Mouse (Mus musculus): ENCODE results near the gene Zfp708. TPM values are rescaled to one million over a fixed set of nuclear protein-coding genes. Genes with fewer than 3 reads are reported as not detected.
A peak's percentile ranks its signal among the peaks of the same experiment; 100 is the strongest.

The Zfp708 gene
- polyA plus RNA-seq, 1 experiment: 0.23 TPM

GRCm38 (mm10) chr13:67113287-67113686 is 15.5 kb upstream of the Zfp708 start:
- H3K4me3 ChIP-seq (ENCODE audit: insufficient read depth, poor library complexity, severe bottlenecking): no peak overlapping the region
- H3K79me3 ChIP-seq (ENCODE audit: low read depth): no peaks in the 10 kb centered on the region
- H3K79me2 ChIP-seq (ENCODE audit: control insufficient read depth, insufficient read depth): no peaks in the 10 kb centered on the region
- H3K36me3 ChIP-seq (ENCODE audit: control insufficient read depth, insufficient read depth): no peaks in the 10 kb centered on the region
- no peaks in the 10 kb centered on the region for H3K27me3 ChIP-seq (ENCODE audit: control insufficient read depth, insufficient read depth, insufficient read length)
- TF ChIP-seq MYOG (IDR thresholded peaks at IDR 0.05; ENCODE audit: control insufficient read depth, extremely low read depth, insufficient read length) (no peak), MYOD1 (IDR thresholded peaks at IDR 0.05; ENCODE audit: control insufficient read depth, insufficient read length, low read depth) (peak; percentile 18), FOSL1 (IDR thresholded peaks at IDR 0.05; ENCODE audit: insufficient read depth, low read length, poor library complexity, severe bottlenecking) (peak; percentile 83)
- H3ac ChIP-seq (ENCODE audit: control insufficient read depth, insufficient read length, low read depth): no peak overlapping the region

GRCm38 (mm10) chr13:67112096-67112495 is 14.3 kb upstream of the Zfp708 start:
- Histone ChIP-seq H3K36me3 (ENCODE audit: control insufficient read depth, insufficient read depth) (no peaks in the 10 kb centered on the region), H3K79me2 (ENCODE audit: control insufficient read depth, insufficient read depth) (peaks cover 9% of the 10 kb centered on the region), H3K4me3 (ENCODE audit: insufficient read depth, poor library complexity, severe bottlenecking) (no peak overlapping the region), H3K79me3 (ENCODE audit: low read depth) (peaks cover 1% of the 10 kb centered on the region), H3K27me3 (ENCODE audit: control insufficient read depth, insufficient read depth, insufficient read length) (no peaks in the 10 kb centered on the region), H3ac (ENCODE audit: control insufficient read depth, insufficient read length, low read depth) (peak overlapping the region; percentile 21)
- TF ChIP-seq FOSL1 (IDR thresholded peaks at IDR 0.05; ENCODE audit: insufficient read depth, low read length, poor library complexity, severe bottlenecking) (no peak), CEBPB (IDR thresholded peaks at IDR 0.05; ENCODE audit: low read depth) (no peak), MAX (IDR thresholded peaks at IDR 0.05) (no peak), MYOG (IDR thresholded peaks at IDR 0.05; ENCODE audit: control insufficient read depth, extremely low read depth, insufficient read length) (no peak), MYOD1 (IDR thresholded peaks at IDR 0.05; ENCODE audit: control insufficient read depth, insufficient read length, low read depth) (no peak), USF1 (IDR thresholded peaks at IDR 0.05; ENCODE audit: low read depth) (no peak), CTCF (IDR thresholded peaks at IDR 0.05; ENCODE audit: control insufficient read depth, insufficient read depth, insufficient read length) (no peak)

GRCm38 (mm10) chr13:67108821-67109206 is 11.0 kb upstream of the Zfp708 start:
- no peak for TF ChIP-seq CTCF (IDR thresholded peaks at IDR 0.05; ENCODE audit: control insufficient read depth, insufficient read depth, insufficient read length)
- TF ChIP-seq CEBPB (IDR thresholded peaks at IDR 0.05; ENCODE audit: low read depth): no peak
- no peak for TF ChIP-seq MYOG (IDR thresholded peaks at IDR 0.05; ENCODE audit: control insufficient read depth, extremely low read depth, insufficient read length)
- no peak for TF ChIP-seq FOSL1 (IDR thresholded peaks at IDR 0.05; ENCODE audit: insufficient read depth, low read length, poor library complexity, severe bottlenecking)
- TF ChIP-seq USF1 (IDR thresholded peaks at IDR 0.05; ENCODE audit: low read depth): no peak
- no peak for TF ChIP-seq MAX (IDR thresholded peaks at IDR 0.05)
- TF ChIP-seq MYOD1 (IDR thresholded peaks at IDR 0.05; ENCODE audit: control insufficient read depth, insufficient read length, low read depth): no peak
- H3K79me2 ChIP-seq (ENCODE audit: control insufficient read depth, insufficient read depth): peaks cover 10% of the 10 kb centered on the region
- H3ac ChIP-seq (ENCODE audit: control insufficient read depth, insufficient read length, low read depth): no peak overlapping the region
- H3K4me3 ChIP-seq (ENCODE audit: insufficient read depth, poor library complexity, severe bottlenecking): peak overlapping the region; percentile 15
- H3K79me3 ChIP-seq (ENCODE audit: low read depth): peaks cover 1% of the 10 kb centered on the region
- H3K27me3 ChIP-seq (ENCODE audit: control insufficient read depth, insufficient read depth, insufficient read length): no peaks in the 10 kb centered on the region
- peaks cover 6% of the 10 kb centered on the region for H3K36me3 ChIP-seq (ENCODE audit: control insufficient read depth, insufficient read depth)

DNA sequence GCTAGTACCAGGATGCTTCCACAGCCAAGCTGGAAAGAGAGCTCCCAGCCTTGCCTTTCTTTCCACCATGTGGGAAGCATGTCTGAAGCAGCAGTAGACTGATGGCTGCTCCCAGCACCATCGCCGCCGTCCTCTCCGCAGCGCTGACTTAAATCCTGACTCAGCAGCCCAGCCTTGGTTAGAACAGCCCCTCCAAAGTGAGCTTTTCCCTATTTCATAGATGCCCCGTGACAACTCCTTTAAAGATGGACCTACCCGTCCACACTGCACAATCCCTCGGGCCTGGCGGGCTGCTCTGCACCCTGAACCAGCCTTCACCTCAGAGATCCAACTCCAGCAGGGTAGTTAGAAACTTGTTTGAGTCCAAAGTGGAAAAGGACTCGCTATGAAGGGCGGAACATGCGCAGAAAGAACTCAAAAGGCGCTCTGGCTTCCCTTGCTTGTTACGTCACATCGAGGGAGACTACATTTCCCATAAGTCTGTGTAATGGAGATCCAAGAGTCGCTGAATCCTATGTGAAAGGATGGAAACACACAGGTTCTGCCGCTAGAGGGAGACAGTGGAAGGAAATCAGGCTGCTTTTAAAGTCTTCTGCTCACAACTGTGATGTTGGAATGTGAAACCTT is 10.5 kb upstream of the Zfp708 start, which contains the start of gene Gm28557:
TSS of gene Gm28557 (minus strand) at position 411 of the 627 bp plus-strand sequence.
- Histone ChIP-seq H3ac (ENCODE audit: control insufficient read depth, insufficient read length, low read depth) (peak within 1 kb of the TSS; percentile 82), H3K27me3 (ENCODE audit: control insufficient read depth, insufficient read depth, insufficient read length) (no peaks in the 10 kb centered on the region), H3K4me3 (ENCODE audit: insufficient read depth, poor library complexity, severe bottlenecking) (peak within 1 kb of the TSS; percentile 41), H3K79me2 (ENCODE audit: control insufficient read depth, insufficient read depth) (peaks cover 10% of the 10 kb centered on the region), H3K36me3 (ENCODE audit: control insufficient read depth, insufficient read depth) (peaks cover 6% of the 10 kb centered on the region), H3K79me3 (ENCODE audit: low read depth) (peaks cover 1% of the 10 kb centered on the region)
- TF ChIP-seq CEBPB (IDR thresholded peaks at IDR 0.05; ENCODE audit: low read depth): peak; percentile 21
- TF ChIP-seq FOSL1 (IDR thresholded peaks at IDR 0.05; ENCODE audit: insufficient read depth, low read length, poor library complexity, severe bottlenecking): no peak
- TF ChIP-seq CTCF (IDR thresholded peaks at IDR 0.05; ENCODE audit: control insufficient read depth, insufficient read depth, insufficient read length): peak; percentile 28

- Histone ChIP-seq H3K79me3 (ENCODE audit: low read depth) (peaks cover 1% of the 10 kb centered on the region), H3ac (ENCODE audit: control insufficient read depth, insufficient read length, low read depth) (peak overlapping the region; percentile 82), H3K79me2 (ENCODE audit: control insufficient read depth, insufficient read depth) (peaks cover 10% of the 10 kb centered on the region), H3K27me3 (ENCODE audit: control insufficient read depth, insufficient read depth, insufficient read length) (no peaks in the 10 kb centered on the region), H3K4me3 (ENCODE audit: insufficient read depth, poor library complexity, severe bottlenecking) (peak overlapping the region; percentile 41), H3K36me3 (ENCODE audit: control insufficient read depth, insufficient read depth) (peaks cover 6% of the 10 kb centered on the region)
- no peak for TF ChIP-seq CEBPB (IDR thresholded peaks at IDR 0.05; ENCODE audit: low read depth)
- TF ChIP-seq CTCF (IDR thresholded peaks at IDR 0.05; ENCODE audit: control insufficient read depth, insufficient read depth, insufficient read length): no peak
- TF ChIP-seq MYOD1 (IDR thresholded peaks at IDR 0.05; ENCODE audit: control insufficient read depth, insufficient read length, low read depth): no peak
- TF ChIP-seq MAX (IDR thresholded peaks at IDR 0.05): no peak
- TF ChIP-seq USF1 (IDR thresholded peaks at IDR 0.05; ENCODE audit: low read depth): no peak
- TF ChIP-seq MYOG (IDR thresholded peaks at IDR 0.05; ENCODE audit: control insufficient read depth, extremely low read depth, insufficient read length): no peak
- no peak for TF ChIP-seq FOSL1 (IDR thresholded peaks at IDR 0.05; ENCODE audit: insufficient read depth, low read length, poor library complexity, severe bottlenecking)
Observed at GRCm38 (mm10) chr13:67107681-67108080, 9.9 kb upstream of the Zfp708 start.

- H3K27me3 ChIP-seq (ENCODE audit: control insufficient read depth, insufficient read depth, insufficient read length): no peaks in the 10 kb centered on the region
Observed at GRCm38 (mm10) chr13:67090154-67090553, 7.6 kb downstream of the Zfp708 start.

More at GRCm38 (mm10) chr13:67090154-67090553, 7.6 kb downstream of the Zfp708 start:
- Histone ChIP-seq H3K36me3 (ENCODE audit: control insufficient read depth, insufficient read depth) (no peaks in the 10 kb centered on the region), H3ac (ENCODE audit: control insufficient read depth, insufficient read length, low read depth) (no peak overlapping the region), H3K79me2 (ENCODE audit: control insufficient read depth, insufficient read depth) (no peaks in the 10 kb centered on the region), H3K79me3 (ENCODE audit: low read depth) (no peaks in the 10 kb centered on the region), H3K4me3 (ENCODE audit: insufficient read depth, poor library complexity, severe bottlenecking) (no peak overlapping the region)
- no peak for TF ChIP-seq MYOG (IDR thresholded peaks at IDR 0.05; ENCODE audit: control insufficient read depth, extremely low read depth, insufficient read length)
- no peak for TF ChIP-seq CEBPB (IDR thresholded peaks at IDR 0.05; ENCODE audit: low read depth)
- TF ChIP-seq CTCF (IDR thresholded peaks at IDR 0.05; ENCODE audit: control insufficient read depth, insufficient read depth, insufficient read length): no peak
- no peak for TF ChIP-seq MAX (IDR thresholded peaks at IDR 0.05)
- TF ChIP-seq MYOD1 (IDR thresholded peaks at IDR 0.05; ENCODE audit: control insufficient read depth, insufficient read length, low read depth): no peak
- TF ChIP-seq FOSL1 (IDR thresholded peaks at IDR 0.05; ENCODE audit: insufficient read depth, low read length, poor library complexity, severe bottlenecking): no peak
- no peak for TF ChIP-seq USF1 (IDR thresholded peaks at IDR 0.05; ENCODE audit: low read depth)
